27 mouse cellular contexts compared by ENCODE assay signal in the genomic region with DNA sequence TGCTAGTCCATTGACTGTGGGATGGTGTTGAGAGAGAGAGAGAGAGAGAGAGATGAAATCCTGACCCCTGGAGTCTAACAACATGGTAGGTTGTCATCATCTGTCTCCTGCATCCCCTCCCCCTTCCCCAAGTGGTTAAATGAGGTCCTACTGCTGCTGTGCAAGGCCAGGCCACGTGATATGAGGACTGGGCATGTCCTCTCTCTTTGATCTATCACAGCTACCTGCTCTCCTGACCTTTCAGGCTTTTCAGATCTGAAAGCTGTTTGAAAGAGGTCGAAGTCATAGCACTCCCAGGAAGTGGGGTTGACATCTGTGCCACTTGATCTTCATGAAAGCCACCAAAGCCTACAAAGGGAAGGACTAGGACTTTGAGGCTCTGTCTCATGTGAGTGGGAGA.
A peak's percentile ranks its signal among the peaks of the same experiment; 100 is the strongest.
DNase-seq lines count a peak whose midpoint lies in the region; ATAC-seq lines count a peak whose summit lies in the region.
"Had no signal": no experiment of that assay in that cellular context is flagged by ENCODE, and none has a peak within 500 bp of the region (broad histone marks: within the 10 kb centered on the region; RNA-seq: fewer than 3 reads in every experiment).

No protein-coding gene starts in this region.

- 23% methylated on average over 2 of the region's 2 CpGs for WGBS in kidney, embryonic 15.5 days
- WGBS in liver, embryonic 12.5 days (ENCODE audit: insufficient replicate concordance) = 43% methylated on average over 2 of the region's 2 CpGs

- H3K4me2 ChIP-seq in kidney, embryonic 15.5 days = no peak overlapping the region
- no peak overlapping the region for H3K4me2 ChIP-seq in liver, embryonic 12.5 days
- H3K4me2 ChIP-seq: heart, embryonic 11.5 days; hindbrain, embryonic 13.5 days; midbrain, embryonic 11.5 days had no signal

- no peaks in the 10 kb centered on the region for H3K27me3 ChIP-seq in kidney, embryonic 15.5 days
- H3K27me3 ChIP-seq in liver, embryonic 12.5 days (replicated peaks) = no peaks in the 10 kb centered on the region
- H3K27me3 ChIP-seq: CH12.LX; hindbrain, embryonic 13.5 days had no signal

- no peak; the same call in 1 of the 2 replicates for ATAC-seq in kidney, embryonic 15.5 days (replicated peaks; ENCODE audit: low FRiP score)
- peak; percentile 61 for ATAC-seq in liver, embryonic 12.5 days
- ATAC-seq: forebrain, embryonic 16.5 days; midbrain, embryonic 16.5 days had no signal

- no peak overlapping the region for H3K4me3 ChIP-seq in kidney, embryonic 15.5 days (replicated peaks)
- H3K4me3 ChIP-seq in liver, embryonic 12.5 days = no peak overlapping the region
- H3K4me3 ChIP-seq: erythroblast, embryonic 14.5 days; gastrocnemius, adult 2 months; hindbrain, embryonic 13.5 days had no signal

- H3K4me1 ChIP-seq in kidney, embryonic 15.5 days = peaks cover 46% of the 10 kb centered on the region
- H3K4me1 ChIP-seq in liver, embryonic 12.5 days = 0 out of 2 replicates have a peak, but pooled peaks cover 5% of the 10 kb centered on the region

- H3K27ac ChIP-seq in kidney, embryonic 15.5 days = peak overlapping the region; percentile 62; the same call in 1 of the 2 replicates
- H3K27ac ChIP-seq in liver, embryonic 12.5 days = no peak overlapping the region
- H3K27ac ChIP-seq: gastrocnemius, adult 2 months; hindbrain, embryonic 13.5 days had no signal

- H3K36me3 ChIP-seq in kidney, embryonic 15.5 days = no peaks in the 10 kb centered on the region
- H3K36me3 ChIP-seq in liver, embryonic 12.5 days = no peaks in the 10 kb centered on the region
- H3K36me3 ChIP-seq: hindbrain, embryonic 13.5 days had no signal

- H3K9me3 ChIP-seq in kidney, embryonic 15.5 days (replicated peaks) = no peaks in the 10 kb centered on the region
- no peaks in the 10 kb centered on the region for H3K9me3 ChIP-seq in liver, embryonic 12.5 days (replicated peaks)
- H3K9me3 ChIP-seq: hindbrain, embryonic 13.5 days had no signal

- H3K9ac ChIP-seq in kidney, embryonic 15.5 days = no peak overlapping the region
- no peak overlapping the region for H3K9ac ChIP-seq in liver, embryonic 12.5 days
- H3K9ac ChIP-seq: hindbrain, embryonic 13.5 days had no signal

- DNase-seq in kidney, adult 18-20 months = no peak
- DNase-seq in liver (peak; percentile 9), MN1 (ENCODE audit: low spot score) (no peak)
- DNase-seq in thymus, postnatal 25 days = peak; percentile 3
- no peak for DNase-seq in adrenal gland, postnatal 36 days
- DNase-seq: adrenal gland, adult 8-10 months; cerebellum, adult 11 months; cerebellum, adult 9-11 months; gastrocnemius, adult 2 months; gastrocnemius, postnatal 36 days; heart, adult 18-20 months; heart, postnatal 36 days; kidney, adult 8-10 months; kidney, postnatal 10 days; layer of hippocampus, adult 9-11 months; lung, postnatal 36 days; right cerebral cortex, adult 18-20 months; spleen, adult 18-20 months had no signal

Comparison
In these comparisons a context has a peak if more than half of its experiments do, and no peak if none do; other contexts are left out.
1. DNase-seq: peak in liver (single experiment) and thymus, postnatal 25 days (single experiment); none in kidney, adult 18-20 months (single experiment), adrenal gland, postnatal 36 days (0 of 2) and MN1 (single experiment).